Mouse (Mus musculus): ENCODE results near the gene Tead1. TPM values are rescaled to one million over a fixed set of nuclear protein-coding genes. Genes with fewer than 3 reads are reported as not detected.

Gene Tead1
- polyA plus RNA-seq, 1 experiment from 2014 or later: 1.5 TPM

DNA sequence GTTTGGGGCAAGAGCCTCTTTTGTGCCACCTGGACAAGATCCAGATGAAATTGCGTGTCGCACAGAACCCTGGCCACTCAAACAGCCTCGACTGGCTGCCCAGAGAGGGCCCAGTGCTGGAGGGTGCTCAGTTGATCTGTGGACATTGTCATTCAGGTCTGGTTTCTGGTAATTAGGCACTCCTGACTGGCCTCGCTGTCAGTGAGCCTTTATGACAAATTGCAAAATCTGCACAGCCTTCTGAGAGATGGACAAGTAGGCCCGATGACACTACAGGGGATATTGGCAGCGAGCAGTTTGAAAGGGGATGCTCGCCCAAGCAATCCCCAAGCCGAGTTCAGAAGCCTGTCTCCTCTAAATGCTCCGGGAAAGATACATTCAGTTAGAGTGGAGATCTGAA lies 157.0 kb downstream of the Tead1 start:
- ATAC-seq (ENCODE audit: low read depth): no peak
- Histone ChIP-seq H3K4me2 (ENCODE audit: low read depth, low read length) (no peak overlapping the region), H3K4me1 (ENCODE audit: control insufficient read depth, low read depth, low read length) (no peaks in the 10 kb centered on the region; the same call in 1 of the 2 replicates), H3K9me3 (replicated peaks; ENCODE audit: control insufficient read depth, low read length) (no peaks in the 10 kb centered on the region; the same call in 1 of the 2 replicates), H3K27ac (ENCODE audit: low read length) (no peak overlapping the region), H3K9ac (ENCODE audit: low read depth, low read length) (no peak overlapping the region), H3K36me3 (ENCODE audit: control insufficient read depth, insufficient read depth) (no peaks in the 10 kb centered on the region), H3K4me3 (ENCODE audit: low read depth, low read length) (no peak overlapping the region), H3K27me3 (ENCODE audit: control insufficient read depth, insufficient read depth, low read depth, low read length) (no peaks in the 10 kb centered on the region)
- WGBS (ENCODE audit: insufficient replicate concordance): 63% methylated on average over 9 of the region's 9 CpGs

DNA sequence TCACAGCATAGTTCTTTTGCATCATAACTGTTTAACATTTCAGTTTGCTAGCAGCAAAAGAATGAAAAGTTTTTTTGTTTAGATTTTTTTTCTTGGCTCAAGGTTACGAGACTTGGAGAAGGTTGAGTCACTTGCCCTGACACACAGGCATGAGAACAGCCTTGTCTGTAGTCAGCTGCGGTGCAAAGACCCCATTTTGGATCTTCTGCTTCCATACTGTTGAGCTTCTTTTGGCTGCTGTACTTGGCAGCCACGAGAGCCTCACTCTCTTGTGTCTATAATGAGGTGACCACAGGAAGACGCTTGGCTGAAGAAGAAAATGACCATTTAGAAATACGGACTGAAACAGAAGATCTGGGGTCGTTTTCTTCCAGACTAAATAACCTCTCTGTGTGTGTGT lies 159.0 kb downstream of the Tead1 start:
- no peaks in the 10 kb centered on the region for H3K4me1 ChIP-seq (ENCODE audit: control insufficient read depth, low read depth, low read length)
- H3K4me3 ChIP-seq (ENCODE audit: low read depth, low read length): no peak overlapping the region
- H3K27ac ChIP-seq (ENCODE audit: low read length): no peak overlapping the region
- H3K27me3 ChIP-seq (ENCODE audit: control insufficient read depth, insufficient read depth, low read depth, low read length): no peaks in the 10 kb centered on the region; the same call in 1 of the 2 replicates
- no peaks in the 10 kb centered on the region for H3K36me3 ChIP-seq (ENCODE audit: control insufficient read depth, insufficient read depth)
- no peak overlapping the region for H3K9ac ChIP-seq (ENCODE audit: low read depth, low read length)
- no peak for ATAC-seq (ENCODE audit: low read depth)
- 50% methylated on average over 6 of the region's 6 CpGs for WGBS (ENCODE audit: insufficient replicate concordance)
- H3K9me3 ChIP-seq (replicated peaks; ENCODE audit: control insufficient read depth, low read length): no peaks in the 10 kb centered on the region; the same call in 1 of the 2 replicates
- H3K4me2 ChIP-seq (ENCODE audit: low read depth, low read length): no peak overlapping the region

DNA sequence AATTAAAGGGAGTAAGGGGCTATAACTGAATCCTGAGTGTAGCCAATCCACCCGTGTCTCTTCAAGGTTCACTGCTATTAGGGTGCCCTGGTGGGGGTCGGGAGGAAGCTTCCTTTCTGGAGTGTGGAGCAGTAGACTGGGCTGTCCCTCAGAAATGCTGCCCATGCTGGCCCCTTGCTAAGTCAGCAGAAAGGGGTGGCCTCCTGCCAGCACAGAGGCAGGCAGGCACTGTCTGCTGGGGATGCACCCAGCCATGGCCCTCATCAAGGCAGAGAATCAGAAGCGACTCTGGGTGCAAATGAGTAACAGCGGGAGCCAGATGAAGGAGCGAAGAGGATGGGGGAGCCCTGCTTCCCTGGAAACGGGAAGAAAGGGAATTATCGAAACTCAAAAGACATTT lies 161.2 kb downstream of the Tead1 start:
- no peaks in the 10 kb centered on the region; the same call in 1 of the 2 replicates for H3K9me3 ChIP-seq (replicated peaks; ENCODE audit: control insufficient read depth, low read length)
- H3K9ac ChIP-seq (ENCODE audit: low read depth, low read length): no peak overlapping the region
- no peaks in the 10 kb centered on the region for H3K36me3 ChIP-seq (ENCODE audit: control insufficient read depth, insufficient read depth)
- H3K27me3 ChIP-seq (ENCODE audit: control insufficient read depth, insufficient read depth, low read depth, low read length): no peaks in the 10 kb centered on the region; the same call in 1 of the 2 replicates
- no peaks in the 10 kb centered on the region for H3K4me1 ChIP-seq (ENCODE audit: control insufficient read depth, low read depth, low read length)
- H3K4me2 ChIP-seq (ENCODE audit: low read depth, low read length): no peak overlapping the region
- no peak overlapping the region for H3K4me3 ChIP-seq (ENCODE audit: low read depth, low read length)
- ATAC-seq (ENCODE audit: low read depth): no peak
- no peak overlapping the region for H3K27ac ChIP-seq (ENCODE audit: low read length)
- 48% methylated on average over 7 of the region's 7 CpGs for whole genome bisulfite sequencing (ENCODE audit: insufficient replicate concordance)

DNA sequence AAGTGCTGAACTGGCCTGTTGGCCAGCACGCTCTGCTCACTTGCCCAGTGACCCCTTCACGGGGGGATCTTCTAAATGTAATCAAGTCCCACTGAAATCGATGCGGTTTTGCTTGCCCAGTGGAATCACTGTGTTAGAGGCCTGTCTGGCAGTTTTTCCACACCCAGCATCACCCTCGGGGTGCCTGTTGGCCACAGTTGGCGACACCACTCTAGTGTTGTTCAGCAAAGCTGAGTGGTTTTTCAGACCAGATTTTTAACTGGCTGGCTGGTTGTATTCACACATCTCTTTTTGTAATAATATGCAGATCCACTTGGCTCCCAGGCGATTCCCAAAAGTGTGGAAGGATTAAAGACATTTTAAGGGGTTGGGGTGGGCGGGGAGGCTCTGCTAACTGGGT lies 161.8 kb downstream of the Tead1 start:
- Histone ChIP-seq H3K4me2 (ENCODE audit: low read depth, low read length) (no peak overlapping the region), H3K27me3 (ENCODE audit: control insufficient read depth, insufficient read depth, low read depth, low read length) (no peaks in the 10 kb centered on the region; the same call in 1 of the 2 replicates), H3K36me3 (ENCODE audit: control insufficient read depth, insufficient read depth) (no peaks in the 10 kb centered on the region), H3K4me1 (ENCODE audit: control insufficient read depth, low read depth, low read length) (no peaks in the 10 kb centered on the region), H3K4me3 (ENCODE audit: low read depth, low read length) (no peak overlapping the region), H3K27ac (ENCODE audit: low read length) (no peak overlapping the region), H3K9ac (ENCODE audit: low read depth, low read length) (no peak overlapping the region), H3K9me3 (replicated peaks; ENCODE audit: control insufficient read depth, low read length) (no peaks in the 10 kb centered on the region; the same call in 1 of the 2 replicates)
- no peak for ATAC-seq (ENCODE audit: low read depth)
- WGBS (ENCODE audit: insufficient replicate concordance): 48% methylated on average over 8 of the region's 8 CpGs

DNA sequence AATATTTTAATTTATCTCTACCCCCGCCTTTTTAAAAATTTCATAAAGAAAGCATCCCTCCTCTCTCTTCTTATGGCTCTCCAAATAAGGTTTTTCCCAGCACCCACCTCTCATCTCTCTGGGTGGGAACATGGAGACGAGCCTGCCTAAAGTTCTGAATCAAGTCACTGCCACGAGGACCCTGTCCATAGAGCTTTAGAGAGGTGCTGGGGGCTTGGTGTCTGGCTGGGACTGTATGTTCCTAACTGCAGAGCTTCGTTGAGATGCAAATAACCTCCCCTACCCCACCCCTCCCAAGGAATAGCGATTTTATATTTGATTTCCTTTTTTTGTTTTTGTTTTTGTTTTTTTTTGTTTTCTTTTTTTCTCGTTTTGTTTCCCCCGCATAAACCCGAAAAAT lies 162.4 kb downstream of the Tead1 start:
- no peaks in the 10 kb centered on the region; the same call in 1 of the 2 replicates for H3K9me3 ChIP-seq (replicated peaks; ENCODE audit: control insufficient read depth, low read length)
- ATAC-seq (ENCODE audit: low read depth): no peak

DNA sequence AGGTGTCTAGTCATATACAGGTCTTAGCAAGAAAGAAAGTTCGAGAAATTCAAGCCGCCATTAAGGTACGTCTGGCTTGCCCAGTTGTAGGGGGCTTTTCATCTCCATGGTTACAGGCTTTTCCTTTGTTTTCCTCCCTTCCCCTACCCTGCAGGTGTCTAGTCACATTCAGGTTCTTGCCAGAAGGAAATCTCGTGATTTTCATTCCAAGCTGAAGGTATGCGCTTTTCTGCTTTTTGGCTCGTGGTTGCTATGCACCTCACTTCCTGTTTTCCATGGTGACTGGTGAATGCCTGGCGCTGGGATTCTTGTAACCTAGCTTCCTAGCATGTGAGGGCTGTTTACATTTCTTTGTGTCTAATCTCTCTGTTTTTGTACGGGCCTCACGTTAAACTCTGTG lies 162.8 kb downstream of the Tead1 start:
- Histone ChIP-seq H3K36me3 (ENCODE audit: control insufficient read depth, insufficient read depth) (no peaks in the 10 kb centered on the region), H3K4me3 (ENCODE audit: low read depth, low read length) (no peak overlapping the region), H3K27me3 (ENCODE audit: control insufficient read depth, insufficient read depth, low read depth, low read length) (no peaks in the 10 kb centered on the region; the same call in 1 of the 2 replicates), H3K4me2 (ENCODE audit: low read depth, low read length) (peak overlapping the region; percentile 17; the same call in 1 of the 2 replicates), H3K4me1 (ENCODE audit: control insufficient read depth, low read depth, low read length) (no peaks in the 10 kb centered on the region), H3K9me3 (replicated peaks; ENCODE audit: control insufficient read depth, low read length) (no peaks in the 10 kb centered on the region; the same call in 1 of the 2 replicates), H3K9ac (ENCODE audit: low read depth, low read length) (no peak overlapping the region), H3K27ac (ENCODE audit: low read length) (no peak overlapping the region)
- ATAC-seq (ENCODE audit: low read depth): no peak
- WGBS (ENCODE audit: insufficient replicate concordance): 17% methylated on average over 9 of the region's 9 CpGs

More for the DNA sequence above, 162.4 kb downstream of the Tead1 start:
- H3K9ac ChIP-seq (ENCODE audit: low read depth, low read length): no peak overlapping the region
- H3K4me1 ChIP-seq (ENCODE audit: control insufficient read depth, low read depth, low read length): no peaks in the 10 kb centered on the region
- H3K4me2 ChIP-seq (ENCODE audit: low read depth, low read length): no peak overlapping the region
- no peaks in the 10 kb centered on the region; the same call in 1 of the 2 replicates for H3K27me3 ChIP-seq (ENCODE audit: control insufficient read depth, insufficient read depth, low read depth, low read length)
- no peak overlapping the region for H3K4me3 ChIP-seq (ENCODE audit: low read depth, low read length)
- 27% methylated on average over 8 of the region's 8 CpGs for WGBS (ENCODE audit: insufficient replicate concordance)
- no peaks in the 10 kb centered on the region for H3K36me3 ChIP-seq (ENCODE audit: control insufficient read depth, insufficient read depth)
- no peak overlapping the region for H3K27ac ChIP-seq (ENCODE audit: low read length)

DNA sequence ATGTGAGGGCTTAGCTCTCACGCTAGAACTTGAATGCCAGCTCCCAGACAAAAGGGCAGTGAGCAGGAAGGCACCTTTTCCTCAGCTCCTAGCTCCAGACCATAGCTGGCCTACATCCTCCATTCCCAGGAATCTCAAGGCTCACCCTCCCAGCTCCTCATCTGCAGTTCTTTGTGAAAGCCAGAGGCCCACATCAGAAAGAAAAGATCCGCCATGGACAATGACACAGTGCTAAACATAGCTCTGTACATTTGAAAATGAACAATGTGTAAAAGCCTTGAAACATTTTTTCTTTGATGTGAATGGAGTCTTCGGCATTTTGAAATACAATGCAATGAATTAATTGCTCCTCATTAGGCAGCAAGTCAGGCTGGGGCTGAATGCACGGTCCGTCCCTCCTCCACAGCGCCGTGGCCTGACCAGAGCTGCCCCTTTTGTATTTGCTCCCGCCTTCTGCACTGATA lies 172.2 kb downstream of the Tead1 start:
- Histone ChIP-seq H3K4me2 (ENCODE audit: low read depth, low read length) (no peak overlapping the region), H3K4me3 (ENCODE audit: low read depth, low read length) (no peak overlapping the region), H3K27ac (ENCODE audit: low read length) (no peak overlapping the region), H3K9ac (ENCODE audit: low read depth, low read length) (no peak overlapping the region), H3K9me3 (replicated peaks; ENCODE audit: control insufficient read depth, low read length) (no peaks in the 10 kb centered on the region), H3K36me3 (ENCODE audit: control insufficient read depth, insufficient read depth) (no peaks in the 10 kb centered on the region), H3K4me1 (ENCODE audit: control insufficient read depth, low read depth, low read length) (no peaks in the 10 kb centered on the region; the same call in none of the 2 replicates), H3K27me3 (ENCODE audit: control insufficient read depth, insufficient read depth, low read depth, low read length) (no peaks in the 10 kb centered on the region)
- no peak for ATAC-seq (ENCODE audit: low read depth)
- WGBS (ENCODE audit: insufficient replicate concordance): 55% methylated on average over 8 of the region's 8 CpGs

DNA sequence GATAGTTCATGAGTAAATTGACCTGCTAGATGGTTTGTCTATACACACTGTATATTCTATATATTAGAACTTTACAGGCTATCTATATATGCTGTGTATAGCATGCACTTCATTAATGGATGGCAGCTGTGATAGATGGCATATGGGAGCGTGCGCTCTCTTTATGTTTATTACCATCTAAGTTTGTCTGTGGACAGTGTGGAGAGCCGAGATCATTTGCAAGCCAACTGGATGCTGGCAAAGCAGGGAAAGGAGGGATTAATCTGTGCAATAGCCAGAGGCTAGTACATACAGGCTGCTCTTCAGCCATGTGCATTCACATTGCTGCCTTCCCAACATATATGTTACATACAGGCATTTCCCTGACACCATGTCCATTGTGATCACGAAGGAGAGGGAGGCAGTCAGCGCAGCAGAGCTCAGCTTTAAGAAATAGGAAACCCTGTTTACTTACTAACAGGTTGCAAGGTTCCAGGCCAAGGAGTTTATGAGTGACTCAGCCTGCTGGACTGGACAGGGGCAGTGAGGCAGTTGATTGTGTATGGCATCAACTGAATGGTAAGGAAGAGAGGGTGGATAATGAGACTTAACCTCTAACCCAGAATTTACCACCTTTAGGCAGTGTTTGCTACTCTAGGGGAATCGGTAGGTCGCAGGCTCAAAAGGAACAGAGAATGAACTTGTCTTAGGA lies 173.2 kb downstream of the Tead1 start:
- Histone ChIP-seq H3K4me2 (ENCODE audit: low read depth, low read length) (no peak overlapping the region), H3K9me3 (replicated peaks; ENCODE audit: control insufficient read depth, low read length) (no peaks in the 10 kb centered on the region), H3K27me3 (ENCODE audit: control insufficient read depth, insufficient read depth, low read depth, low read length) (no peaks in the 10 kb centered on the region), H3K4me1 (ENCODE audit: control insufficient read depth, low read depth, low read length) (no peaks in the 10 kb centered on the region; the same call in none of the 2 replicates), H3K36me3 (ENCODE audit: control insufficient read depth, insufficient read depth) (no peaks in the 10 kb centered on the region), H3K4me3 (ENCODE audit: low read depth, low read length) (no peak overlapping the region), H3K27ac (ENCODE audit: low read length) (no peak overlapping the region), H3K9ac (ENCODE audit: low read depth, low read length) (no peak overlapping the region)
- 72% methylated on average over 7 of the region's 7 CpGs for WGBS (ENCODE audit: insufficient replicate concordance)
- ATAC-seq (ENCODE audit: low read depth): no peak

DNA sequence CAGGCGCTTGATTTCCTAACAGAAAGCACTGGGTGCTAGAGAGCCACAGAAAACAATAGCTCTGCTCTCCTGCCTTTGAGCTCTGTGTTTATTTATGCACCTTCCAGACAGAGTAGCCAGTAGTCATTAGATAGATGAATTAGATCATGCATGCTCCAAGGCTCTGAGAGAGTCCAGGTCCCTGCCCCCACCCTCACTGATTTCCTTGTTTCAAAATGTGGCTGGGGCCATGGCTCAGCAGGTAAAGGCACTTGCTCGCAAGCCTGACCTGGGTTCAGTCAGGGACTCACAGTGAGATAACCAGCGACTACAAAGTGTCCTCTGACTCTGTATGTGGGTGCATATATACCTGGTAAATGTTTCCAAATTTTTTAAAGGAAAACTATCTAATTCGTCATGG lies 174.7 kb downstream of the Tead1 start:
- H3K4me2 ChIP-seq (ENCODE audit: low read depth, low read length): no peak overlapping the region
- no peaks in the 10 kb centered on the region for H3K36me3 ChIP-seq (ENCODE audit: control insufficient read depth, insufficient read depth)
- ATAC-seq (ENCODE audit: low read depth): no peak
- 34% methylated on average over 4 of the region's 4 CpGs for WGBS (ENCODE audit: insufficient replicate concordance)
- H3K4me1 ChIP-seq (ENCODE audit: control insufficient read depth, low read depth, low read length): no peaks in the 10 kb centered on the region; the same call in none of the 2 replicates
- H3K9me3 ChIP-seq (replicated peaks; ENCODE audit: control insufficient read depth, low read length): no peaks in the 10 kb centered on the region
- no peak overlapping the region for H3K9ac ChIP-seq (ENCODE audit: low read depth, low read length)
- H3K27me3 ChIP-seq (ENCODE audit: control insufficient read depth, insufficient read depth, low read depth, low read length): no peaks in the 10 kb centered on the region
- no peak overlapping the region for H3K27ac ChIP-seq (ENCODE audit: low read length)
- no peak overlapping the region for H3K4me3 ChIP-seq (ENCODE audit: low read depth, low read length)
